Mouse (Mus musculus) limb, embryonic 13.5 days (tissue): ENCODE results near the gene Lig3. TPM values are rescaled to one million over a fixed set of nuclear protein-coding genes. Genes with fewer than 3 reads are reported as not detected.

Source experiments
- ATAC-seq: fragments of 200-750 bp; cut with Nextera tagmentation; 2 replicates; pipeline ENCODE4 v1.8.0; 2017; ENCODE audit warnings: low read depth, moderate number of reproducible peaks, moderate TSS enrichment; ENCODE audit not compliant: low FRiP score
- H3K27ac ChIP-seq: fragments of 300-500 bp; sonication (generic); 2 replicates; pipeline ENCODE4 v1.5.1; 2015; ENCODE audit warnings: inconsistent platforms, mild to moderate bottlenecking, moderate library complexity
- H3K27me3 ChIP-seq: fragments of 300-500 bp; sonication (generic); 2 replicates; pipeline ENCODE4 v1.6.1; 2015; ENCODE audit warnings: mild to moderate bottlenecking, inconsistent platforms
- H3K36me3 ChIP-seq: fragments of 300-500 bp; sonication (generic); 2 replicates; pipeline ENCODE4 v1.6.1; 2015; ENCODE audit warnings: inconsistent platforms, mild to moderate bottlenecking, moderate library complexity
- H3K4me1 ChIP-seq: fragments of 300-500 bp; sonication (generic); 2 replicates; pipeline ENCODE4 v1.6.1; 2015; ENCODE audit warnings: inconsistent platforms
- H3K4me2 ChIP-seq: fragments of 300-500 bp; sonication (generic); replicated peaks from 2 replicates; pipeline ENCODE4 v1.6.1; 2015; ENCODE audit warnings: inconsistent platforms, mild to moderate bottlenecking, moderate library complexity
- H3K4me3 ChIP-seq: fragments of 300-500 bp; sonication (generic); 2 replicates; pipeline ENCODE4 v1.5.1; 2015; ENCODE audit warnings: moderate library complexity, mild to moderate bottlenecking, inconsistent platforms
- H3K9ac ChIP-seq: fragments of 300-500 bp; sonication (generic); 2 replicates; pipeline ENCODE4 v1.6.1; 2015; ENCODE audit warnings: mild to moderate bottlenecking, inconsistent platforms
- H3K9me3 ChIP-seq: fragments of 300-500 bp; sonication (generic); 2 replicates; pipeline ENCODE4 v1.6.1; 2016; ENCODE audit warnings: inconsistent platforms
- WGBS: fragments of 180-500 bp; shearing (Covaris S2); methylation state at CpG from one replicate; pipeline ENCODE4 v1.1.7; 2015; 5-methylcytosine and 5-hydroxymethylcytosine counted together
- polyA plus RNA-seq: library from polyadenylated mRNA; unstranded; fragments of >200 nt; fragmentation: Nextera tagmentation; extraction: Ambion mirVana; gene quantifications from 2 replicates; pipeline ENCODE4 v1.2.1, GENCODE M21; 2015

Gene Lig3
- polyA plus RNA-seq, 1 experiment from 2014 or later = 34.2 TPM

GRCm38 (mm10) chr11:82852540-82852939 lies 71.6 kb downstream of the Lig3 start:
- no peak overlapping the region for H3K27ac ChIP-seq
- WGBS = 83% methylated on average over 10 of the region's 10 CpGs
- H3K9ac ChIP-seq = no peak overlapping the region
- no peak for ATAC-seq
- no peaks in the 10 kb centered on the region for H3K36me3 ChIP-seq
- H3K4me3 ChIP-seq = no peak overlapping the region
- H3K27me3 ChIP-seq = no peaks in the 10 kb centered on the region
- H3K4me1 ChIP-seq = peaks cover 28% of the 10 kb centered on the region
- H3K4me2 ChIP-seq = no peak overlapping the region
- H3K9me3 ChIP-seq = no peaks in the 10 kb centered on the region

- no peak for ATAC-seq
- 87% methylated on average over 7 of the region's 7 CpGs for WGBS
- peaks cover 23% of the 10 kb centered on the region for H3K4me1 ChIP-seq
- no peaks in the 10 kb centered on the region for H3K27me3 ChIP-seq
- no peaks in the 10 kb centered on the region for H3K9me3 ChIP-seq
- H3K36me3 ChIP-seq = no peaks in the 10 kb centered on the region
- no peak overlapping the region for H3K27ac ChIP-seq
- no peak overlapping the region for H3K4me3 ChIP-seq
- H3K9ac ChIP-seq = no peak overlapping the region
- no peak overlapping the region for H3K4me2 ChIP-seq
These were observed 72.0 kb downstream of the Lig3 start for GRCm38 (mm10) chr11:82852958-82853357.

Other genes starting within 250 kb of the Lig3 start
- 0.31 and 0.46 TPM in 2 replicates for gene Cct6b, start 16.8 kb upstream of the Lig3 start, polyA plus RNA-seq
- gene Zfp830, start 16.8 kb upstream of the Lig3 start, polyA plus RNA-seq = 39.2 and 41.1 TPM in 2 replicates
- gene Rffl, start 90.1 kb downstream of the Lig3 start, polyA plus RNA-seq = 12.3 and 14.7 TPM in 2 replicates
- gene Rad51d, start 109.5 kb downstream of the Lig3 start, polyA plus RNA-seq = 9.5 and 12.6 TPM in 2 replicates
- 0.19 and 0.23 TPM in 2 replicates for gene Fndc8, start 111.0 kb downstream of the Lig3 start, polyA plus RNA-seq
- 39.5 and 41.3 TPM in 2 replicates for gene Nle1, start 127.3 kb downstream of the Lig3 start, polyA plus RNA-seq
- 18.2 and 20.0 TPM in 2 replicates for gene Unc45b, start 129.4 kb downstream of the Lig3 start, polyA plus RNA-seq
- 1.0 and 1.3 TPM in 2 replicates for gene Slfn5, start 170.2 kb downstream of the Lig3 start, polyA plus RNA-seq
- 14.4 and 17.1 TPM in 2 replicates for gene Slfn9, start 210.7 kb downstream of the Lig3 start, polyA plus RNA-seq
- gene Slfn8, start 239.7 kb downstream of the Lig3 start, polyA plus RNA-seq = 0.36 and 0.39 TPM in 2 replicates